ENCODE assay signal across 9 mouse cellular contexts in the genomic region with DNA sequence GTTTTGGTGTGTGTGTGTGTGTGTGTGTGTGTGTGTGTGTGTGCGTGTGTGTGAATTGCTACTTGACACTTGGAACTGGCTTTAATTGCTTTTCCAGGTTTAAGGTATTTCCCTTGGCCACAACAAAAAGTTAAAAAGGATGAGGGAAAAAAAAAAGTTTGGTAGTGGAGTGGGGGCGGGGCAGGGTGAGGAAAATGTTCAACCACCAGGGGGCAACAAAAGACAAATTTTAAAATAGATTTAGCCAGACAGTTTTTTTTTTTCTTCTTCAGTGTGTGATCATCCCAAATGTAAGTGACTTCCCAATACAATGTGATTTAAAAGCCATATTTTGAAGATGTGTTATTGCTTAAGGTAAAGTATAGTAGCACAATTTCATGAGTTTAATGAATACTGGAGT. TPM values are rescaled to one million over a fixed set of nuclear protein-coding genes. Genes with fewer than 3 reads are reported as not detected.
A peak's percentile ranks its signal among the peaks of the same experiment; 100 is the strongest.
DNase-seq lines count a peak whose midpoint lies in the region; ATAC-seq and TF ChIP-seq lines count a peak whose summit lies in the region.
"Had no signal": no experiment of that assay in that cellular context is flagged by ENCODE, and none has a peak within 500 bp of the region (broad histone marks: within the 10 kb centered on the region; RNA-seq: fewer than 3 reads in every experiment).

No protein-coding gene starts in this region.

- no peak; the same call in 1 of the 2 replicates for TF ChIP-seq EP300 in liver, postnatal 0 days (IDR thresholded peaks at IDR 0.05; ENCODE audit: low read depth)

- H3K36me3 ChIP-seq in kidney, embryonic 15.5 days = no peaks in the 10 kb centered on the region
- H3K36me3 ChIP-seq in liver, postnatal 0 days (replicated peaks; ENCODE audit: insufficient read depth, low read length) = no peaks in the 10 kb centered on the region
- H3K36me3 ChIP-seq in small intestine, adult 2 months (ENCODE audit: control insufficient read depth, insufficient read depth, low read length) = no peaks in the 10 kb centered on the region
- H3K36me3 ChIP-seq: embryonic facial prominence, embryonic 13.5 days; neural tube, embryonic 12.5 days had no signal

- 11% methylated on average over 2 of the region's 2 CpGs for WGBS in kidney, embryonic 15.5 days
- WGBS in liver, postnatal 0 days (ENCODE audit: insufficient replicate concordance) = 17% methylated on average over 2 of the region's 2 CpGs
- 15% methylated on average over 2 of the region's 2 CpGs for WGBS in small intestine, adult 2 months

- H3K9me3 ChIP-seq in kidney, embryonic 15.5 days (replicated peaks) = no peaks in the 10 kb centered on the region
- no peaks in the 10 kb centered on the region for H3K9me3 ChIP-seq in liver, postnatal 0 days (ENCODE audit: low read length)
- H3K9me3 ChIP-seq: embryonic facial prominence, embryonic 13.5 days; neural tube, embryonic 12.5 days had no signal

- no peaks in the 10 kb centered on the region for H3K27me3 ChIP-seq in kidney, embryonic 15.5 days
- H3K27me3 ChIP-seq in liver, postnatal 0 days (ENCODE audit: insufficient read depth, low read length) = peaks cover 11% of the 10 kb centered on the region; the same call in 1 of the 2 replicates
- peaks cover 7% of the 10 kb centered on the region; the same call in 1 of the 2 replicates for H3K27me3 ChIP-seq in small intestine, adult 2 months (ENCODE audit: control insufficient read depth, insufficient read depth, low read length)
- H3K27me3 ChIP-seq: embryonic facial prominence, embryonic 13.5 days; neural tube, embryonic 12.5 days had no signal

- DNase-seq in testis, postnatal 10 days (ENCODE audit: low spot score) = peak; percentile 81
- no peak for DNase-seq in testis, postnatal 14 days (ENCODE audit: low spot score)
- DNase-seq in cerebellum, adult 8-10 months = peak; percentile 42
- peak; percentile 70 for DNase-seq in gastrocnemius, postnatal 10 days
- DNase-seq in liver, postnatal 0 days = peak; percentile 47

- no peak overlapping the region for H3K9ac ChIP-seq in kidney, embryonic 15.5 days
- no peak overlapping the region for H3K9ac ChIP-seq in liver, postnatal 0 days (replicated peaks)
- H3K9ac ChIP-seq: embryonic facial prominence, embryonic 13.5 days; neural tube, embryonic 12.5 days had no signal

- ATAC-seq in kidney, embryonic 15.5 days (replicated peaks; ENCODE audit: low FRiP score) = no peak
- ATAC-seq in liver, postnatal 0 days = no peak

- no peak overlapping the region for H3K4me3 ChIP-seq in kidney, embryonic 15.5 days (replicated peaks)
- H3K4me3 ChIP-seq in liver, postnatal 0 days (ENCODE audit: low read depth, low read length) = no peak overlapping the region
- no peak overlapping the region for H3K4me3 ChIP-seq in small intestine, adult 2 months (ENCODE audit: low read depth, low read length)
- H3K4me3 ChIP-seq: embryonic facial prominence, embryonic 13.5 days; neural tube, embryonic 12.5 days had no signal

- H3K4me2 ChIP-seq in kidney, embryonic 15.5 days = peak overlapping the region; percentile 37; the same call in 1 of the 2 replicates
- no peak overlapping the region for H3K4me2 ChIP-seq in liver, postnatal 0 days (ENCODE audit: low read depth, low read length)
- H3K4me2 ChIP-seq: embryonic facial prominence, embryonic 13.5 days; neural tube, embryonic 12.5 days had no signal

- no peak for TF ChIP-seq POLR2A in small intestine, adult 2 months (IDR thresholded peaks at IDR 0.05; ENCODE audit: low read depth, low read length)

- H3K4me1 ChIP-seq in kidney, embryonic 15.5 days = peaks cover 17% of the 10 kb centered on the region
- H3K4me1 ChIP-seq in liver, postnatal 0 days (ENCODE audit: insufficient read depth) = no peaks in the 10 kb centered on the region
- no peaks in the 10 kb centered on the region for H3K4me1 ChIP-seq in small intestine, adult 2 months (ENCODE audit: control insufficient read depth, insufficient read depth, insufficient read length, low read length)

- TF ChIP-seq CTCF in liver, postnatal 0 days (IDR thresholded peaks at IDR 0.05; ENCODE audit: low read depth) = peak; percentile 48
- TF ChIP-seq CTCF in small intestine, adult 2 months (IDR thresholded peaks at IDR 0.05; ENCODE audit: extremely low read depth, insufficient read length, insufficient replicate concordance, low read depth, low read length) = peak; percentile 43; the same call in 1 of the 2 replicates

- peak overlapping the region; percentile 68 for H3K27ac ChIP-seq in kidney, embryonic 15.5 days
- H3K27ac ChIP-seq in liver, postnatal 0 days (ENCODE audit: low read depth) = no peak overlapping the region
- no peak overlapping the region for H3K27ac ChIP-seq in small intestine, adult 2 months (ENCODE audit: insufficient read depth, low read depth, low read length)
- H3K27ac ChIP-seq: embryonic facial prominence, embryonic 13.5 days; neural tube, embryonic 12.5 days had no signal

RNA-seq across cellular contexts. Expression of a gene that starts 4.7 kb away (rescaled TPM):
- 10 to 100 TPM; 15.4 to 19.9 TPM for total RNA-seq in gastrocnemius, postnatal 10 days (2021)
- 88.9 and 95.8 TPM in 2 replicates for polyA plus RNA-seq in kidney, embryonic 15.5 days (2015; fragmentation: Nextera tagmentation; extraction: Ambion mirVana)
- polyA plus RNA-seq in liver, postnatal 0 days (2015; fragmentation: Nextera tagmentation; extraction: Ambion mirVana) = 5.2 and 7.0 TPM in 2 replicates
- 3.1 and 4.6 TPM in 2 replicates for polyA plus RNA-seq in small intestine, adult 2 months (2012; rRNA removed)

Comparison
In these comparisons a context has a peak if more than half of its experiments do, and no peak if none do; other contexts are left out.
1. RNA of a gene that starts 4.7 kb away (polyA plus RNA-seq): 88.9 to 95.8 TPM in kidney, embryonic 15.5 days; 5.2 to 7.0 TPM in liver, postnatal 0 days and 3.1 to 4.6 TPM in small intestine, adult 2 months; every median in the first group is over 10 times any median in the second.